Mouse (Mus musculus) MEL (cell line): Measurements from ENCODE around the gene Samd4. TPM values are rescaled to one million over a fixed set of nuclear protein-coding genes. Genes with fewer than 3 reads are reported as not detected.

Experiments
- DNase-seq: peaks from one replicate; pipeline ENCODE4 v3.0.0; 2011; ENCODE audit warnings: low read depth, low spot score
- H3K27ac ChIP-seq: 2 replicates; pipeline ENCODE4 v1.5.1; 2012; ENCODE audit warnings: low read depth, mild to moderate bottlenecking, control low read depth, low read length, moderate library complexity; ENCODE audit not compliant: control insufficient read depth
- H3K27me3 ChIP-seq, 2 experiments: fragments of 150-350 bp in 1 of 2; sonication (generic) in 1 of 2; 2 replicates each; pipeline ENCODE4 v1.6.1; 2012; ENCODE audit warnings: low read length in 2 of 2, mild to moderate bottlenecking in 2 of 2, improper control_type of control experiment in 1 of 2, moderate library complexity in 1 of 2; ENCODE audit not compliant: insufficient read depth in 2 of 2, control insufficient read depth in 1 of 2
- H3K36me3 ChIP-seq, 2 experiments: 2 replicates each; pipeline ENCODE4 v1.6.1; 2012 to 2014; ENCODE audit warnings: low read length in 2 of 2, improper control_type of control experiment in 1 of 2, inconsistent platforms in 1 of 2, mild to moderate bottlenecking in 1 of 2; ENCODE audit not compliant: insufficient read depth in 2 of 2, control insufficient read depth in 1 of 2
- H3K4me1 ChIP-seq, 2 experiments: fragments of 150-350 bp in 1 of 2; sonication (generic) in 1 of 2; 2 replicates each; pipeline ENCODE4 v1.6.1; 2012; ENCODE audit warnings: low read length in 2 of 2, improper control_type of control experiment in 1 of 2, mild to moderate bottlenecking in 1 of 2; ENCODE audit not compliant: insufficient read depth in 2 of 2, control insufficient read depth in 1 of 2
- H3K4me3 ChIP-seq, 2 experiments: fragments of 150-350 bp in 1 of 2; sonication (generic) in 1 of 2; 2 replicates each; pipeline ENCODE4 v1.5.1; 2012; ENCODE audit warnings: low read depth in 2 of 2, low read length in 2 of 2, mild to moderate bottlenecking in 2 of 2, moderate library complexity in 2 of 2, control low read depth in 1 of 2, improper control_type of control experiment in 1 of 2; ENCODE audit not compliant: control insufficient read depth in 1 of 2, insufficient read depth in 1 of 2
- H3K79me2 ChIP-seq: 2 replicates; pipeline ENCODE4 v1.6.1; 2012; ENCODE audit warnings: mild to moderate bottlenecking, low read length, moderate library complexity; ENCODE audit not compliant: control insufficient read depth, poor library complexity, insufficient read depth
- H3K9ac ChIP-seq: 2 replicates; pipeline ENCODE4 v1.6.1; 2012; ENCODE audit warnings: low read depth, mild to moderate bottlenecking, control low read depth, low read length, moderate library complexity; ENCODE audit not compliant: control insufficient read depth, poor library complexity, severe bottlenecking
- H3K9me3 ChIP-seq: fragments of 150-350 bp; sonication (generic); replicated peaks from 2 replicates; pipeline ENCODE4 v1.6.1; 2012; ENCODE audit warnings: mild to moderate bottlenecking, low read length, improper control_type of control experiment, moderate library complexity; ENCODE audit not compliant: insufficient read depth
- CHD2 ChIP-seq: IDR thresholded peaks from 2 replicates; pipeline ENCODE4 v1.6.1; 2011; ENCODE audit warnings: low read length, improper control_type of control experiment
- CTCF ChIP-seq, 3 experiments: IDR thresholded peaks in 2 of 3; conservative IDR thresholded peaks in 1 of 3; 2 replicates each; pipeline ENCODE4 v1.5.1; 2011 to 2012; ENCODE audit warnings: low read length in 3 of 3, low read depth in 2 of 3, mild to moderate bottlenecking in 2 of 3, improper control_type of control experiment in 1 of 3, inconsistent platforms in 1 of 3, mixed read lengths in 1 of 3, moderate library complexity in 1 of 3; ENCODE audit not compliant: control insufficient read depth in 1 of 3, insufficient read depth in 1 of 3, poor library complexity in 1 of 3, severe bottlenecking in 1 of 3
- ELF1 ChIP-seq: IDR thresholded peaks from 2 replicates; pipeline ENCODE4 v1.6.1; 2014; ENCODE audit warnings: low read depth, mild to moderate bottlenecking, inconsistent platforms, low read length, improper control_type of control experiment, moderate library complexity
- ETS1 ChIP-seq: IDR thresholded peaks from 2 replicates; pipeline ENCODE4 v1.6.1; 2012; ENCODE audit warnings: low read depth, mild to moderate bottlenecking, inconsistent platforms, low read length, improper control_type of control experiment, moderate library complexity
- HCFC1 ChIP-seq: IDR thresholded peaks from 2 replicates; pipeline ENCODE4 v1.6.1; 2012; ENCODE audit warnings: low read depth, mild to moderate bottlenecking, inconsistent platforms, low read length, improper control_type of control experiment, moderate library complexity
- MAFK ChIP-seq: IDR thresholded peaks from 2 replicates; pipeline ENCODE4 v1.6.1; 2011; ENCODE audit warnings: low read depth, mild to moderate bottlenecking, low read length, improper control_type of control experiment, borderline replicate concordance
- MAX ChIP-seq: IDR thresholded peaks from 2 replicates; pipeline ENCODE4 v1.6.1; 2011; ENCODE audit warnings: low read length, improper control_type of control experiment
- MAZ ChIP-seq: IDR thresholded peaks from 2 replicates; pipeline ENCODE4 v1.6.1; 2012; ENCODE audit warnings: low read depth, mild to moderate bottlenecking, inconsistent platforms, low read length, improper control_type of control experiment
- MEF2A ChIP-seq: IDR thresholded peaks from 2 replicates; pipeline ENCODE4 v1.6.1; 2014; ENCODE audit warnings: low read depth, mild to moderate bottlenecking, inconsistent platforms, low read length, improper control_type of control experiment; ENCODE audit not compliant: poor library complexity, insufficient replicate concordance, severe bottlenecking; ENCODE audit errors: extremely low read depth
- MXI1 ChIP-seq: IDR thresholded peaks from 2 replicates; pipeline ENCODE4 v1.6.1; 2011; ENCODE audit warnings: mild to moderate bottlenecking, low read depth, low read length, improper control_type of control experiment
- MYB ChIP-seq: IDR thresholded peaks from 2 replicates; pipeline ENCODE4 v1.6.1; 2011; ENCODE audit warnings: mild to moderate bottlenecking, low read depth, low read length, improper control_type of control experiment
- MYC ChIP-seq: IDR thresholded peaks from 2 replicates; pipeline ENCODE4 v1.6.1; 2011; ENCODE audit warnings: low read depth, mild to moderate bottlenecking, low read length, improper control_type of control experiment, moderate library complexity
- NELFE ChIP-seq: IDR thresholded peaks from 2 replicates; pipeline ENCODE4 v1.6.1; 2011; ENCODE audit warnings: low read depth, low read length, improper control_type of control experiment
- NRF1 ChIP-seq: IDR thresholded peaks from 2 replicates; pipeline ENCODE4 v1.6.1; 2014; ENCODE audit warnings: low read depth, mild to moderate bottlenecking, inconsistent platforms, low read length, improper control_type of control experiment, moderate library complexity; ENCODE audit not compliant: poor library complexity, insufficient read depth, severe bottlenecking
- POLR2A ChIP-seq, 2 experiments: IDR thresholded peaks; 2 replicates each; pipeline ENCODE4 v1.6.1; 2011 to 2012; ENCODE audit warnings: low read length in 2 of 2, mild to moderate bottlenecking in 2 of 2, control low read depth in 1 of 2, improper control_type of control experiment in 1 of 2, low read depth in 1 of 2, moderate library complexity in 1 of 2; ENCODE audit not compliant: control insufficient read depth in 1 of 2, insufficient read depth in 1 of 2, poor library complexity in 1 of 2
- POLR2AphosphoS5 ChIP-seq: IDR thresholded peaks from 2 replicates; pipeline ENCODE4 v1.6.1; 2012; ENCODE audit warnings: low read depth, borderline replicate concordance, mild to moderate bottlenecking, inconsistent platforms, low read length, moderate library complexity, mixed read lengths
- SIN3A ChIP-seq: IDR thresholded peaks from 2 replicates; pipeline ENCODE4 v1.6.1; 2012; ENCODE audit warnings: low read length, improper control_type of control experiment, inconsistent platforms
- TAL1 ChIP-seq: IDR thresholded peaks from 2 replicates; pipeline ENCODE4 v1.6.1; 2012; ENCODE audit warnings: mild to moderate bottlenecking, inconsistent platforms, low read length, moderate library complexity, mixed read lengths
- UBTF ChIP-seq: IDR thresholded peaks from 2 replicates; pipeline ENCODE4 v1.6.1; 2012; ENCODE audit warnings: low read depth, mild to moderate bottlenecking, inconsistent platforms, low read length, improper control_type of control experiment, moderate library complexity, borderline replicate concordance; ENCODE audit not compliant: insufficient read depth
- USF2 ChIP-seq, 2 experiments: IDR thresholded peaks; 2 replicates each; pipeline ENCODE4 v1.6.1; 2011 to 2012; ENCODE audit warnings: improper control_type of control experiment in 2 of 2, low read length in 2 of 2, borderline replicate concordance in 1 of 2, inconsistent platforms in 1 of 2, low read depth in 1 of 2, mild to moderate bottlenecking in 1 of 2; ENCODE audit not compliant: insufficient read depth in 1 of 2
- ZC3H11A ChIP-seq: IDR thresholded peaks from 2 replicates; pipeline ENCODE4 v1.6.1; 2012; ENCODE audit warnings: low read depth, mild to moderate bottlenecking, inconsistent platforms, low read length, improper control_type of control experiment
- ZKSCAN1 ChIP-seq: IDR thresholded peaks from 2 replicates; pipeline ENCODE4 v1.6.1; 2012; ENCODE audit warnings: low read depth, mild to moderate bottlenecking, inconsistent platforms, low read length, improper control_type of control experiment, moderate library complexity
- ZMIZ1 ChIP-seq: IDR thresholded peaks from 2 replicates; pipeline ENCODE4 v1.6.1; 2012; ENCODE audit warnings: low read depth, mild to moderate bottlenecking, inconsistent platforms, low read length, improper control_type of control experiment, moderate library complexity
- polyA plus RNA-seq, 2 experiments: library from polyadenylated mRNA; stranded (reverse) in 1 of 2; unstranded in 1 of 2; fragments of >175 nt in 1 of 2; fragments of >200 nt in 1 of 2; gene quantifications; 2 replicates each; pipeline versions ENCODE4 v1.2.1 to v1.2.4; 2012; ENCODE audit warnings: low replicate concordance in 2 of 2, low read depth in 1 of 2; ENCODE audit not compliant: insufficient read length in 2 of 2, insufficient read depth in 1 of 2, missing spikeins in 1 of 2
- total RNA-seq: library from RNA; depleted of rRNA; stranded (reverse); fragments of 300-350 nt; gene quantifications from 2 replicates; pipeline ENCODE4 v1.2.3, GENCODE M21; 2012

Gene Samd4
- total and polyA plus RNA-seq, 3 experiments, result 0.04 to 0.08 TPM; not detected in 1

GRCm38 (mm10) chr14:46980736-46981438, 98.2 kb downstream of the Samd4 start:
- peaks cover 0 to 4% of the 10 kb centered on the region in 2 experiments; a peak in 3 of 4 replicates for H3K27me3 ChIP-seq

GRCm38 (mm10) chr14:46982106-46982505, 99.5 kb downstream of the Samd4 start:
- Histone ChIP-seq H3K9me3 (no peaks in the 10 kb centered on the region), H3K36me3 (no peaks in the 10 kb centered on the region), H3K4me3 (no peak overlapping the region), H3K79me2 (no peaks in the 10 kb centered on the region), H3K27me3 (peaks cover 0 to 6% of the 10 kb centered on the region in 2 experiments), H3K9ac (no peak overlapping the region), H3K4me1 (no peaks in the 10 kb centered on the region), H3K27ac (no peak overlapping the region)
- TF ChIP-seq MEF2A, result no peak
- TF ChIP-seq MAFK, result no peak
- TF ChIP-seq ZC3H11A, result no peak
- no peak for TF ChIP-seq MAZ
- no peak for TF ChIP-seq SIN3A
- no peak for TF ChIP-seq CHD2
- TF ChIP-seq ZMIZ1, result no peak
- TF ChIP-seq NRF1, result no peak
- no peak for TF ChIP-seq ETS1
- no peak for TF ChIP-seq MYC
- TF ChIP-seq MAX, result no peak
- TF ChIP-seq TAL1, result no peak
- no peak for TF ChIP-seq ZKSCAN1
- no peak for TF ChIP-seq POLR2A (IDR thresholded peaks at IDR 0.05; ENCODE audit: control insufficient read depth in 1 of 2, insufficient read depth in 1 of 2, low read depth in 1 of 2, low read length in 2 of 2, poor library complexity in 1 of 2)
- TF ChIP-seq HCFC1, result no peak
- no peak for TF ChIP-seq USF2 (IDR thresholded peaks at IDR 0.05; ENCODE audit: borderline replicate concordance in 1 of 2, insufficient read depth in 1 of 2, low read depth in 1 of 2, low read length in 2 of 2)
- no peak for TF ChIP-seq CTCF (IDR thresholded peaks at IDR 0.05 in 2 of 3, conservative IDR thresholded peaks at IDR 0.05 in 1 of 3; ENCODE audit: control insufficient read depth in 1 of 3, insufficient read depth in 1 of 3, low read depth in 2 of 3, low read length in 3 of 3, poor library complexity in 1 of 3, severe bottlenecking in 1 of 3)
- TF ChIP-seq MXI1, result no peak
- no peak for TF ChIP-seq ELF1
- TF ChIP-seq MYB, result no peak
- no peak for DNase-seq

More at GRCm38 (mm10) chr14:46980736-46981438, 98.2 kb downstream of the Samd4 start:
- H3K27ac ChIP-seq, result no peak overlapping the region
- H3K4me1 ChIP-seq, result no peaks in the 10 kb centered on the region
- no peak overlapping the region for H3K9ac ChIP-seq
- no peak for TF ChIP-seq NELFE
- TF ChIP-seq UBTF, result no peak
- no peak for TF ChIP-seq ZKSCAN1
- TF ChIP-seq ETS1, result no peak
- no peak for TF ChIP-seq MYB
- TF ChIP-seq TAL1, result no peak
- no peak for TF ChIP-seq SIN3A
- TF ChIP-seq POLR2AphosphoS5, result no peak
- H3K4me3 ChIP-seq, result no peak overlapping the region
- no peaks in the 10 kb centered on the region for H3K36me3 ChIP-seq
- H3K79me2 ChIP-seq, result no peaks in the 10 kb centered on the region
- DNase-seq, result no peak
- no peaks in the 10 kb centered on the region for H3K9me3 ChIP-seq
